Mouse (Mus musculus) heart, adult 9 months (tissue): ENCODE results near the gene Gm3149.
"Not testable (repeated sequence)": the region's sequence is repeated elsewhere in the genome, so short reads cannot be mapped to it uniquely, and the experiment has no call there.

ENCODE experiments used
- DNase-seq, 2 experiments: peaks; one replicate each; pipeline ENCODE4 v3.0.0; 2022; ENCODE audit warnings: low spot score in 2 of 2

The Gm3149 gene

DNA sequence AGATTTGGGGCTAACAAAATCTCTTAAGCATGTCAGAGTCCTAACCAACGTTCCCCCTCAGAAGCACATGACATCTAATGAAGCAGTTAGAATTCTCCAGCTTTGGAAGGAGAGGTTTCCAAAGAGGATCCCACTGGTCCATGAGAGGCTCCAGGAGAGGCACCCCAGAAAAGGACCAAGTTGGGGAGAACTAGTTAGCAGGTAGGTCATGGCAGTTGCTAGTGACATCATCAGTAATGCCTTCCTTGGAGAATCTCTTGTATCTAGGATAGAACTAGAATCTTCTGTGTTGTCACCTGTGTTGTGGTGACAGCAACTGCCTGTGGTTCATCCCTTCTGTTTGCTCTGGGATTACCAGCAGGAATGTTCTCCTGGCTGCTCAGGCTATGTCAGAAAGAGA is at the start of gene Gm3149:
Gene Gm3149, plus strand, starts transcription at position 301 of the 400 bp plus-strand sequence.
- not testable (repeated sequence) for DNase-seq

DNA sequence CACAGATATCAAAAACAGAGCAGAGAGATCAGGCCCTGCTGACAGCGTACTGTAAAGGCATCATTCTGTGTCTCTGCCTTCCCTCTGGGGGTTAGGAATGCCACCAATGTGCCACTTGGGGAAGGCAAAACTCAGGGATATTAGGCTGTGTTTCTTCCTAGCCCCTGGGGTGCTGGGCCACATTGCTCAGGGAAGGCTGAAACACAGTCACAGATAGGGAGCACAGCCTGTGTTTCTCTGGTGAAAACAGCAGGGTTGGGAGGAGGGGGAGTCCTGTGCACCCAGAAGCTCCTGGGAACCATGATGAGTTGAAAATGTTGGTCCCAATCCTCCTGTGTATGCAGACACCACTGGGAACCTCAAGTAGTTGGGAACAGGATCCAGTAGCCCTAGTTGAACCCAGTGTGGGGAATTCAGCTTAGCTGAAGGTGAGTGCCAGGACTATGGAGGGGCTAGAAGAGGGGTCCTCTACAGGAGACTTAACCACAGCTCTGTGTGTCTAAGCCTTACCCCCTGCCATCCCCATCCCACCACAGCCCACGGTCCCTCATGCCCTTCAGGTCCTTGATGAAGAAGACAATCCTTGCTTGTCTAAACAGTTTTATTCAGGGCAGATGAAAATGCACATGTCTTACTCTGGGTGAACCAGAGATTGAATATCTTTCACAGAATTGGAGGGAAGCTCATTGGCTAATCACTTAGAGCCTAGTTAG is 47.7 kb upstream of the Gm3149 start:
- not testable (repeated sequence) for DNase-seq

DNA sequence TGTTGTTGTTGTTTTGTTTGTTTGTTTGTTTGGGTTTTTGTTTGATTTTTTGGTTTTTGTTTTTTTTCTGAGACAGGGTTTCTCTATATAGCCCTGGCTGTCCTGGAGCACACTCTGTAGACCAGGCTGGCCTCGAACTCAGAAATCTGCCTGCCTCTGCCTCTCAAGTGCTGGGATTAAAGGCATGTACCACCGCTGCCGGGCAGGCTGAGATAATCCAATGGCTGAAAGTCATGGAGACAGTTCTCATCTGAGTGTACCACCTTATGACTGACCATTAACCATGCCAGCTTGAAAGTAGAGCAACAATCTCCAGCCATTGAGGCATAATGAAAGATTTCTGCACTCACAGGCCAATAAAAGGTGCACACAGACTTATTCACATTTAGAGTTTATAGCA is 37.3 kb upstream of the Gm3149 start:
- DNase-seq = not testable (repeated sequence)

DNA sequence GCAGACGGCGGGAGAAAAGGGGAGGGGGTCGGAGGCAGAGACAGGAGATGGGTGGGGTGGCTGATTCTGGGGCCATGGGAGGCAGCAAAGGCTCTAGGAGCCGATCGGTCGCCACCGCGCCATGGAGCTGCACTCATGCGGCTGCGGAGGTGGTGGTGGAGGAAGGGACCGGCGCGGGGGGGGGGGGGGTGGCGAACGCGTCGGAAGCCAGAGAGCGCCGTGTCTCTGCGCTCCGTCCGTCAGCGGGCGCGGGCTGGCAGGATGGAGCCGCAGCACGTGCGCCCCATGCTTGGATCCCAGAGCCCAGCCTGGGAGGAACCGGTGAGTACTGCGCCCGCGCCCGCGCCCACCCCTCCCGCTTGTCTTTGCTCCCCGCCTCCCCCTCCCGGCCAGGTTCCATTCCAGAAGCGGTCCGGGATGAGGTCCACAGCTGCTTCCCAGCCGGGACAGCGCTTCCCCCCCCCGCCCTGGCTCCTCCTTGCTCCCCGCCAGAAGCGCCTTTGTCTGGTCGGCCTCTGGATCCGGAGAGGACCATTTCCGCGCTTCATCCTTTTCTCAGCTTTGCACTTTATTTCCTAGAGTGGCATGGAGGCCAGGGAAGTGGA is 17.5 kb downstream of the Gm3149 start, which contains the start of gene 2610042L04Rik:
Gene 2610042L04Rik, plus strand, starts transcription at position 288 of the 605 bp plus-strand sequence.
- not testable (repeated sequence) for DNase-seq

DNA sequence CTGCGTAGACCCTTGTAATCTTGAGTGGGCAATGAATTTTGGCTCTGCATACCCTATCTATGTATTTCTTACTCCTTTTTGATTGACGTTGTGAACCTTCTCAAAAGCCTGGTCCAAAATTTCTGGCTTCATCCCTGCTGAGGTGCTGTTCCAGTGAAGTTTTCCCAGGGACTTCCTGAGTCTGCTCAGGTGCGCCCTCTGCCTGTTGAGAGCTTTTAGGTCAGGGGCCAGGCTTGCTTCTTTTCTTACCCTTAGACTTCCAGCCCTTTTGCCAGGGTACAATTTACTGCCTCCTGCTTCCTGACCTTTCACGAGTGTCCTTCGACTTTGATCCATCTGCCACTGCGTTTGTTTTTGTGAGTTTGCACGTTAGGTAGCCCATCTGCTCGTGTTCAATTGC is 18.4 kb downstream of the Gm3149 start:
- not testable (repeated sequence) for DNase-seq

DNA sequence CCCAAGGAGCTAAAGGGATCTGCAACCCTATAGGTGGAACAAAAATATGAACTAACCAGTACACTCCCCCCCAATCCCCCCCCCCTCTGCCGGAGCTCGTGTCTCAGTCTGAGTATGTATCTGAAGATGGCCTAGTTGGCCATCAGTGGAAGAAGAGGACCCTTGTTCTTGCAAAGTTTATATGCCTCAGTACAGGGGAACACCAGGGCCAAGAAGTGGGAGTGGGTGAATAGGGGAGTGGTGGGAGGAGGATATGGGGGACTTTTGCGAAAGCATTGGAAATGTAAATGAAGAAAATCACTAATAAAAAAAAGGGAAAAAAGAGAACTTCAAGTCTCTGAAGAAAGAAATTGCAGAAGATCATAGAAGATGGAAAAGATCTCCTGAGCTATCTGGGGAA is 51.9 kb downstream of the Gm3149 start:
- not testable (repeated sequence) for DNase-seq

DNA sequence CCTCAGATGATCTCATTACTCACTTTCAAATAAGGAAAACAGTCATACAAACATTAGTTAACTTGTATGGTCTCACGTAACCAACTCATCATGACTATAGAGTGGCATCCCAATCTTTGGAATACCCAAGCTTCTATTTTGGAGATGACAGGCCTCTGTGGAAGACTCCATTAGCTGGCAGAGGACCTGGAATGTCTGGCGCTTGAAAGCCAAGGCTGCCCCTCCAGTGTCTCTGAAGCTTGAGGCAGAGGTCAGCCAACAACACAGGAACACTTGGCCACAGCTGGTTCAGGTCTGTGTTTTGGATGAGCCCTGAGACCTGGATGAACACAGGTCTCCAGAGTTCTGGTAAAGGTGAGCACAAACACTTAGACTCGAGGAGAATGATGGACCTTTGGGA is 52.6 kb downstream of the Gm3149 start:
- not testable (repeated sequence) for DNase-seq
